Mouse (Mus musculus) brown adipose tissue, adult 24 weeks (tissue): ENCODE results near the gene Nf2. TPM values are rescaled to one million over a fixed set of nuclear protein-coding genes. Genes with fewer than 3 reads are reported as not detected.

Source experiments
- H3K27ac ChIP-seq: fragments of 200-500 bp; replicated peaks from 2 replicates; pipeline ENCODE4 v1.5.1; 2012; ENCODE audit warnings: low read depth, mild to moderate bottlenecking, low read length
- H3K4me1 ChIP-seq: fragments of 200-500 bp; 2 replicates; pipeline ENCODE4 v1.6.1; 2012; ENCODE audit warnings: low read length, mixed read lengths; ENCODE audit not compliant: control insufficient read depth, insufficient read depth, insufficient read length
- H3K4me3 ChIP-seq: fragments of 200-500 bp; 2 replicates; pipeline ENCODE4 v1.5.1; 2012; ENCODE audit warnings: low read depth, mild to moderate bottlenecking, low read length, moderate library complexity; ENCODE audit not compliant: insufficient read depth
- polyA plus RNA-seq: library from polyadenylated mRNA; stranded (reverse); fragments of >200 nt; gene quantifications from 2 replicates; pipeline ENCODE4 v1.2.4, GENCODE M21; 2012; ENCODE audit not compliant: missing spikeins, insufficient read depth, insufficient read length

Nf2 gene
- polyA plus RNA-seq, 1 experiment: 56.4 TPM

DNA sequence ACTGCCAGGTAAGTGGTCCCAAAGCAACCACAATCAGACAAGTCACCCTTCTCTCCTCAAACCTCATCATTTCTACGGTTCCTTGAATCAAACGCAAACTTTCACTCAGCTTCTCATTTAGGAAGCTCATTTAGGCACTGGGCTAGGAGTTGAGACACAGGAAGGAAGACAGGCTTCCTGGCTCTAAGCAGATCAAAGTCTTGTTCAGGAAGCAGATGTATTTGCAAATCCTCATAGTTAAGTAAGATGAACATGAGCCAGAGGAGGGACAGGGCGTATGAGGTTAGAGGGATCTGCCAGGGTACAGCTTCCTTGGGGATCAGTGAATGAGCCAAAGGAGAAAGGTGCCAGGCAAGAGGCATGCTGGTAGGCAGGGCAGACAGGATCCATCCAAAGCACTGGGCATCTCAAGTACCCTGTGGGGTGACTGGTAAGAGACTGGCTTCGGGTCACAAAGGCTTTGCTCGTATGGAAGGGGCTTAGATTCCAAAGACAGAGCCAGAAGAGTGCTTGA is 64.7 kb downstream of the Nf2 start:
- Histone ChIP-seq H3K4me3 (no peak overlapping the region), H3K4me1 (peaks cover 4% of the 10 kb centered on the region; the same call in 1 of the 2 replicates), H3K27ac (no peak overlapping the region)

GRCm38 (mm10) chr11:4783116-4783515 is 66.2 kb downstream of the Nf2 start:
- H3K4me1 ChIP-seq: peaks cover 4% of the 10 kb centered on the region; the same call in 1 of the 2 replicates
- H3K4me3 ChIP-seq: no peak overlapping the region
- H3K27ac ChIP-seq: no peak overlapping the region

DNA sequence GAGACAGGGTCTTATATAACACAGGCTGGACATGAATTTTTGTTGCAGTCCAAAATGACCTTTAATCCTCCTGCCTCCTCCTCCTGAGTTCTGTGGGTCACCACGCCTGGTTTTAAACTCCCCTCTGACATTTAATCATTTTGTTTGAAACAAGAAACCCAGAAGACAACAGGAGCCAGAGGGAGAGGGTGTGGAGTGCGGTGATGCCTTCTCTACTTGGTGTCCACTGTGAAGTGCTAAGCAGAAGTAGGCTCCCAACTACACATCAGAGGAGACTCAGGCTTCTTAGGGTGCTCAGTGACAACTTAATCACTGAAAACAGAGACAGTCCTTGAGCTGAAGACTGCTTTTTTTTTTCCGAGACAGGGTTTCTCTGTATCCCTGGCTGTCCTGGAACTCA is 68.4 kb downstream of the Nf2 start:
- Histone ChIP-seq H3K27ac (no peak overlapping the region), H3K4me1 (peaks cover 4% of the 10 kb centered on the region; the same call in 1 of the 2 replicates), H3K4me3 (no peak overlapping the region)

DNA sequence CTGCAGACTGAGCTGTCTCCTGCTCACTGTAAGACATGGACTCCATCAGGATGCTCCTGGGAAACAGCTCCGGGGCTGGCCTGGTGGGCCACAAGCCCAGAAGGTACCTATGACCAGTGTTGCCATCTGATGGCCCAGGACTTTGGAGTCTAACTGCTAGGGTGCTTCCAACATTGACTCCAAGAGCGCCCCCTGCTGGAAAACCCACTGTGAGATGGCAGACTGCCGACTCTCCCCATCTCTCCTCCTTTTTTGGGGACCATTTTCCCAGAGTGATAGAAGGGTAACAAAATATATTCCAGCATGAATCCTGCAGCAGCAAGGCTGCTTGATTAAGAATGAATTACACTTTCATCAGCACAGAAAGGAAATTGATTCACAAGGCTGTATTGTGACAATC is 76.4 kb downstream of the Nf2 start:
- H3K27ac ChIP-seq: no peak overlapping the region
- no peaks in the 10 kb centered on the region for H3K4me1 ChIP-seq
- H3K4me3 ChIP-seq: no peak overlapping the region

- H3K4me1 ChIP-seq: no peaks in the 10 kb centered on the region
- H3K4me3 ChIP-seq: no peak overlapping the region
- H3K27ac ChIP-seq: no peak overlapping the region
These were observed 77.6 kb downstream of the Nf2 start for GRCm38 (mm10) chr11:4771756-4772155.

DNA sequence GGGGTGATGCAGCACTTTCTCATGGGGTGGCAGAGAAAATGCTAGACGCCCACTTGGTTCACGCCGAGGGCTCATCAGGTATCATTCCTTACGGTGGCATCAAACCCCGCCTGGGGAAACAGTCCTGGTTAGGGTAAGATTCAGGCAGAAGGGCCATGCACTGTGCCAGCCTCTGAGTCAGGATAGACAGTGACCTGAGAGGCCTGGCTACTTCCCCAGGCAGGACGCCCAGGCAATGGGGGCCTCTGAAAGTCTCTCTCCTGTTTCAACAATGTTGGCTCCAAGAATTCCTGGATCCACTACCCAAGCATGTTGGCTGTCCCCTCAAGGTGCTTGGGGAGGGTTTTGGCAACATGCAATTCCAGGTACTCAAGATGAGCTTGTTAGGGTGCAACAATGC is 79.5 kb downstream of the Nf2 start:
- no peaks in the 10 kb centered on the region for H3K4me1 ChIP-seq
- no peak overlapping the region for H3K4me3 ChIP-seq
- no peak overlapping the region for H3K27ac ChIP-seq

DNA sequence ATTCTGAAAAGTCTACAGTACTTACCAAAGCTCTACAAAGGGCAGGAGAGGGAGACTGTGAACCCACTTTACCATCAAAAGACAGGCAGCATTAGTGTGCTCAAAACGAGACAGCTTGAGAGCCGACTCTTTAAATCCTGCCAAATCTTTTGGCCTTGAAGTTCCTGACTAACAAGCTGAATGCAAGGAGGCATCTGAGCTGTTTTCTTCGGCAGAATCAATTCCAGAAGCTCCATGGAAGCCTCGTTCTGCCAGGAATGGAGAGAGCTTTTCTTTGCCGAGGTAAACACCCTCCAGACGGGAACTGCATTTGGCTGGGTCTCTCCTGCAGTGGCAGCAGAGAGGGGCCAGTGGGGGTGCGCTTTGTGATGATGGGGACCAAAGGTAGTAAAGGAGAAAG is 80.0 kb downstream of the Nf2 start:
- Histone ChIP-seq H3K27ac (no peak overlapping the region), H3K4me3 (no peak overlapping the region), H3K4me1 (no peaks in the 10 kb centered on the region)

- H3K27ac ChIP-seq: no peak overlapping the region
- H3K4me1 ChIP-seq: no peaks in the 10 kb centered on the region
- no peak overlapping the region for H3K4me3 ChIP-seq
These were observed 80.9 kb downstream of the Nf2 start for GRCm38 (mm10) chr11:4768399-4768798.

DNA sequence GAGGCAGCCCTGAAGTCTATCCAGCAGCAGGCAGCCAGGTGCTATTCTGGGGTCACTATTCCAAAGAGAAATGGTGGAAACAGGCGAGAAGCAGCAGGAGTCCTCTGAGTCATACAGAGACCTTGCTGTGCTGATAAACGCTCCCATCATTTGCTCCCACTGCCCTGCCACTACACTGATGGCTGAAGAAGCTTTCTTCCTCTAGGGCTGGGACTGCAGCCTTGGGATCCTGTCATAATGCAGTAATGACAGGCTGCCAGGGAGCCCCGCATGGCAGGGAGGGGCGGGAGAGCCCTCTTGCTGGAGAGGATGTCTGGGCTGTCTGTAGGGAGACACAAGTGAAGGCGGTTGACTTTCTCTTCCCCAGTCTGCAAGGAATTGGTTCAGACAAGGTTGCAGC is 84.9 kb downstream of the Nf2 start:
- H3K4me3 ChIP-seq: no peak overlapping the region
- H3K4me1 ChIP-seq: no peaks in the 10 kb centered on the region
- H3K27ac ChIP-seq: no peak overlapping the region

DNA sequence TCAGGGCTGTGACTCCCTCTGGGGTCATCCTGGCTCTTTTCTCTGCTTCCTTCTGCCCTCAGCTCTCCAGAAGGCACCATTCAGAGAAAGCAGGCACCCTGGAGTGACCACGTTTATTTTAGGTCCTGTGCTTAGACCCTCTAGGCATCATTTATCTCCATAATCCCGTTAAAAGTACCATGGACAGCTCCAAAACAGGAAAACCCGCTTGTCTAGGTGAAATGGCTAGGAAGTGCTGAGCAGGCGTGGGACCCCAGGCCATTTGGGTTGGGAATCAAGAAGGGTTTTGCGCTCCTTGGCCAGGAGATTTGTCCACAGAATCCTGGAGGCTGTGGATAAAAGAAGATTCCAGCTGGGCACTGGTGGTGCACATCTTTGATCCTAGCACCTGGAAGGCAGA is 85.7 kb downstream of the Nf2 start:
- H3K27ac ChIP-seq: no peak overlapping the region
- H3K4me1 ChIP-seq: no peaks in the 10 kb centered on the region
- H3K4me3 ChIP-seq: no peak overlapping the region

- H3K4me1 ChIP-seq: no peaks in the 10 kb centered on the region
- no peak overlapping the region for H3K27ac ChIP-seq
- no peak overlapping the region for H3K4me3 ChIP-seq
These were observed 86.8 kb downstream of the Nf2 start for GRCm38 (mm10) chr11:4762511-4762910.

DNA sequence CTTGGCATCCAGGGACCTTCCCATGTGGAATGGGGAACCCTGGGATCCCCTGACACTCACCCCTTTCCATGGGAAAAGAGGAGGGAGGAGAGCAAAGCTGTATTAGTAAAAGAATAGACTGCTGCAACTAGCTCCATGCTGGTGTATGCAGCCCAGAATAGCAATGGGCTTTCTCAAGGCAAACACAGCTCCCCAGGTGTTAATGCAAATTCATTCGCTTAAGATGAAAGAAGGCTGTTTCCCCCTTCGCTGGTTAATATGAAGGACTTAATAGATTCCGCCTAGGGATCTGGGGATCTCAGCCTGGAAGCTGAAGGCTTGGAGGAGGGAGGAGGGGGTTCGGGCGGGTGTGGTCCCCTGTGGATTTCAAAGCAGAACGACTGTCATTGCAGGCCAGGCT is 87.3 kb downstream of the Nf2 start:
- no peaks in the 10 kb centered on the region for H3K4me1 ChIP-seq
- H3K4me3 ChIP-seq: no peak overlapping the region
- no peak overlapping the region for H3K27ac ChIP-seq

- H3K4me3 ChIP-seq: no peak overlapping the region
- no peak overlapping the region for H3K27ac ChIP-seq
- no peaks in the 10 kb centered on the region for H3K4me1 ChIP-seq
These were observed 88.9 kb downstream of the Nf2 start for GRCm38 (mm10) chr11:4760438-4760837.

GRCm38 (mm10) chr11:4757789-4758158 is 91.6 kb downstream of the Nf2 start:
- Histone ChIP-seq H3K4me1 (no peaks in the 10 kb centered on the region), H3K27ac (no peak overlapping the region), H3K4me3 (no peak overlapping the region)

- Histone ChIP-seq H3K4me1 (no peaks in the 10 kb centered on the region), H3K27ac (no peak overlapping the region), H3K4me3 (no peak overlapping the region)
These were observed 92.2 kb downstream of the Nf2 start for GRCm38 (mm10) chr11:4756984-4757788.

DNA sequence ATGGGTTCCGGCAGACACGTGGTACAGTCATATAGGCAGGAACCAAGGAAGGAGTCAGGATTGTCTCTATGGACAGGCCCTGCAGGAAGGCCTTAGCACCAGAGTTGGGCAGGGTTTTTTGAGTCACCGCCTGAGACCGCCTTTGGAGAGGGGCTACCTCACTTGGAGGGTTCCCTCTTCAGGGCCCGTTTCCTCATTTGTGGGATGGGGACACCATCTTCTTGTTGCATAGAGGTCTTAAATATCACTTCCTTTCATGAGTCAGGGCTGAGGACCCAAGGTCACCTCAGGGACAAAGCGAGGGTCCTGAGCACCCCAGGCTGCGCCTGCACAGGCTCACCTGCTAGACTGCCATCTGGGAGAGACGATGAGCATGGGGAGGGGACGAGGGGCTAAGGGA is 92.9 kb downstream of the Nf2 start:
- Histone ChIP-seq H3K4me3 (no peak overlapping the region), H3K27ac (no peak overlapping the region), H3K4me1 (no peaks in the 10 kb centered on the region)
